Mouse (Mus musculus) spleen, adult 2 months (tissue): ENCODE data around the gene Hist2h2bb. TPM values are rescaled to one million over a fixed set of nuclear protein-coding genes. Genes with fewer than 3 reads are reported as not detected.
"Not testable (repeated sequence)": the region's sequence is repeated elsewhere in the genome, so short reads cannot be mapped to it uniquely, and the experiment has no call there.

Source experiments
- DNase-seq, 2 experiments: peaks; one replicate each; pipeline versions ENCODE4 v3.0.0 to v3.0.0-alpha.2; 2012 to 2021; ENCODE audit warnings: low spot score in 2 of 2, low read depth in 1 of 2
- H3K27ac ChIP-seq: fragments of 200-500 bp; 2 replicates; pipeline ENCODE4 v1.5.1; 2012; ENCODE audit warnings: low read length, inconsistent platforms; ENCODE audit not compliant: insufficient read depth
- H3K27me3 ChIP-seq: fragments of 200-500 bp; 2 replicates; pipeline ENCODE4 v1.6.1; 2012; ENCODE audit warnings: mild to moderate bottlenecking, moderate library complexity, low read length, inconsistent platforms; ENCODE audit not compliant: control insufficient read depth, insufficient read depth
- H3K36me3 ChIP-seq: fragments of 200-500 bp; 2 replicates; pipeline ENCODE4 v1.6.1; 2012; ENCODE audit warnings: mild to moderate bottlenecking, low read length, inconsistent platforms; ENCODE audit not compliant: control insufficient read depth, insufficient read depth
- H3K4me1 ChIP-seq: fragments of 200-500 bp; 2 replicates; pipeline ENCODE4 v1.6.1; 2011; ENCODE audit warnings: inconsistent platforms; ENCODE audit not compliant: control insufficient read depth, insufficient read depth, insufficient read length
- H3K4me3 ChIP-seq: fragments of 200-500 bp; 2 replicates; pipeline ENCODE4 v1.5.1; 2011; ENCODE audit warnings: mild to moderate bottlenecking, inconsistent platforms; ENCODE audit not compliant: insufficient read depth, insufficient read length; ENCODE audit errors: extremely low read depth
- CTCF ChIP-seq: fragments of 200-500 bp; IDR thresholded peaks from 2 replicates; pipeline ENCODE4 v1.5.1; 2011; ENCODE audit warnings: mild to moderate bottlenecking, inconsistent platforms; ENCODE audit not compliant: insufficient read depth, insufficient read length, insufficient replicate concordance; ENCODE audit errors: extremely low read depth
- POLR2A ChIP-seq: fragments of 200-500 bp; IDR thresholded peaks from 2 replicates; pipeline ENCODE4 v1.6.1; 2011; ENCODE audit warnings: low read depth, low read length, inconsistent platforms
- WGBS: fragments of 180-500 bp; shearing (Covaris S2); methylation state at CpG from one replicate; pipeline ENCODE4 v1.1.7; 2018; 5-methylcytosine and 5-hydroxymethylcytosine counted together
- polyA plus RNA-seq: library from polyadenylated mRNA; depleted of rRNA; stranded (reverse); fragments of >200 nt; gene quantifications from 2 replicates; pipeline ENCODE4 v1.2.3, GENCODE M21; 2012; rRNA removed

The Hist2h2bb gene
- 14.7 and 15.9 TPM in 2 replicates for polyA plus RNA-seq

DNA sequence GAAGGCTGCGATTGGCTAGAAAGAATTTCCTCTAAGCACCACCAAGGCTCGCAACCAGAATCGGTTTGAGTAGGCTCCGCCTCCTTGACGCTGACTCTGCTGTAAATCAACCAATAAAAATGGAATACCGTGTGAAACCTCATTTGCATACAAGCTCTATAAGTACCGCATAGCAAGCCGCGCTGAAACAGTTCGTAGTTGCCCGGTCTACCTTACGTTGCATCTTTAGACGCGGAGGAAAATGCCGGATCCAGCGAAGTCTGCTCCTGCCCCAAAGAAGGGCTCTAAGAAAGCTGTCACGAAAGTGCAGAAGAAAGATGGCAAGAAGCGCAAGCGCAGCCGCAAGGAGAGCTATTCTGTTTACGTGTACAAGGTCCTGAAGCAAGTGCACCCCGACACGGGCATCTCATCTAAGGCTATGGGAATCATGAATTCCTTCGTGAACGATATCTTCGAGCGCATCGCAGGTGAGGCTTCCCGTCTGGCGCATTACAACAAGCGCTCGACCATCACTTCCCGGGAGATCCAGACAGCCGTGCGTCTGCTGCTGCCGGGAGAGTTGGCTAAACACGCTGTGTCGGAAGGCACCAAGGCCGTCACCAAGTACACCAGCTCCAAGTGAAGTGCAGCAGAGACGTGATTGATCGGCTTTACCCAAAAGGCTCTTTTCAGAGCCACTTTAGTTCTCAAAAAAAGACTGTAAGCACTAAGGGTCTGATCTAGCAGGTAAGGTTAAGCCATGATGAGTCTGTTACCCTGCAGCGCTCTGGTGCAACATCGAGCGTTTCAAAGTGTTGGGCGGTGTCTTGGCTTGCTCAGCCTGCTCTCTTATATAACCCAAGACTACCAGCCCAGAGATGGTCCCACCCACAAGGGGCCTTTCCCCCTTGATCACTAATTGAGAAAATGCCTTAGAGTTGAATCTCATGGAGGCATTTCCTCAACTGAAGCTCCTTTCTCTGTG is at the start of gene Hist2h2bb:
Gene Hist2h2bb (plus strand): TSS at position 242 of the 964 bp plus-strand sequence.
- WGBS, result under 1% methylated on average over 45 of the region's 45 CpGs
- Histone ChIP-seq H3K4me3 (peak within 1 kb of the TSS; percentile 73), H3K4me1 (peaks cover 6% of the 10 kb centered on the region; the same call in 1 of the 2 replicates), H3K27me3 (no peaks in the 10 kb centered on the region), H3K27ac (peak within 1 kb of the TSS; percentile 97), H3K36me3 (no peaks in the 10 kb centered on the region)
- TF ChIP-seq POLR2A, result peak; percentile 99
- TF ChIP-seq CTCF, result no peak
- peak; percentile 83 to 97 for DNase-seq

DNA sequence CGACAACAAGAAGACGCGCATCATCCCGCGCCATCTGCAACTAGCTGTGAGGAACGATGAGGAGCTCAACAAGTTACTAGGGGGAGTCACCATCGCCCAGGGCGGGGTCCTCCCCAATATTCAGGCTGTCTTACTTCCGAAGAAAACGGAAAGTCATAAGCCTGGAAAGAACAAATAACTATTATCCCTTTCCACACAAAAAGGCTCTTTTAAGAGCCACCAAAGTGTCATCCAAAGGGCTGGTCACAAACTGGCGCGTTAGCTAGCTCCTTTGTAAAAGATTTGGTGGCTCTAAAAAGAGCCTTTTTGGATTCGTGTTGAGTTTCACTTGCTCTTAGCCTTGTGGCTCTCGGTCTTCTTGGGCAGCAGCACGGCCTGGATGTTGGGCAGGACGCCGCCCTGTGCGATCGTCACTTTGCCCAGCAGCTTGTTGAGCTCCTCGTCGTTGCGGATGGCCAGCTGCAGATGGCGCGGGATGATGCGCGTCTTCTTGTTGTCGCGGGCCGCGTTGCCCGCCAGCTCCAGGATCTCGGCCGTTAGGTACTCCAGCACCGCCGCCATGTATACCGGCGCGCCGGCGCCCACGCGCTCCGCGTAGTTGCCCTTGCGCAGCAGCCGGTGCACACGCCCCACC is 49.3 kb upstream of the Hist2h2bb start:
- WGBS, result under 1% methylated on average over 31 of the region's 47 CpGs
- DNase-seq, result peak; percentile 21 to 45

DNA sequence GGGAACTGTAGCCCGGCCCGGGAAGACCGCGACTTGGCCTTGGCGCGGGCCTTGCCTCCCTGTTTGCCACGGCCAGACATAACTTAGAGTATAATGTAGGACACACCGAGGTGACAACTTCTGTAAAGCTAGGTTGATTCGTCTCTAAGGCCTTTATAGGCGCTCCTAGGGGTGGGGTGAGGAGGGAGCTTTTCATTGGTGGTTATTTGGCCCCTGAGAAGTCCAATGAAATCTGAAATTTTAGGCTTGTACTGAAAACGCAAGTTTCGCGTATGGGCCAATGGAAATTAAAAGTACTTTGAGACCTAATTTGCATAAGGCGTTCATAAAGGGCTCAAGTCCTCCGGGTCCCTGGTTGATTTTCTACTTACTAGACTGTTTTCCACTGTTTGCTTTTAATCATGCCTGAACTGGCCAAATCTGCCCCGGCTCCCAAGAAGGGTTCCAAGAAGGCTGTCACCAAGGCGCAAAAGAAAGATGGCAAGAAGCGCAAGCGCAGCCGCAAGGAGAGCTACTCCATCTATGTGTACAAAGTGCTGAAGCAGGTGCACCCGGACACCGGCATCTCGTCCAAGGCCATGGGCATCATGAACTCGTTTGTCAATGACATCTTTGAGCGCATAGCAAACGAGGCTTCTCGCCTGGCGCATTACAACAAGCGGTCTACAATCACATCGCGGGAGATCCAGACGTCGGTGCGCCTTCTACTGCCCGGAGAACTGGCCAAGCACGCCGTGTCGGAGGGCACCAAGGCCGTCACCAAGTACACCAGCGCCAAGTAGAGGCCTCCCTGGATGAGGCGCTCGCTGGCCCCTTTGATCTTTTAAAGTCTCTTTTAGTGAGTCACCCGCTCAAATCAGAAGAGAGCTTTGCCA is 48.5 kb upstream of the Hist2h2bb start, which contains the start of the genes Hist2h2ac and Hist2h2be:
Gene Hist2h2ac (minus strand): TSS at position 116 of the 875 bp plus-strand sequence.
Gene Hist2h2be (plus strand): TSS at position 355 of the 875 bp plus-strand sequence.
- Histone ChIP-seq H3K27ac (peak within 1 kb of the TSS; percentile 100), H3K36me3 (no peaks in the 10 kb centered on the region), H3K4me1 (peaks cover 9% of the 10 kb centered on the region), H3K27me3 (no peaks in the 10 kb centered on the region), H3K4me3 (peak within 1 kb of the TSS; percentile 85)
- WGBS, result under 1% methylated on average over 43 of the region's 43 CpGs
- DNase-seq, result peak; percentile 82 to 94
- TF ChIP-seq POLR2A (peak; percentile 94), CTCF (no peak)

More for the DNA sequence above, 49.3 kb upstream of the Hist2h2bb start:
- not testable (repeated sequence) for H3K27me3 ChIP-seq, H3K4me1 ChIP-seq, H3K36me3 ChIP-seq
- Histone ChIP-seq H3K4me3 (peak overlapping the region; percentile 85), H3K27ac (peak overlapping the region; percentile 100)

DNA sequence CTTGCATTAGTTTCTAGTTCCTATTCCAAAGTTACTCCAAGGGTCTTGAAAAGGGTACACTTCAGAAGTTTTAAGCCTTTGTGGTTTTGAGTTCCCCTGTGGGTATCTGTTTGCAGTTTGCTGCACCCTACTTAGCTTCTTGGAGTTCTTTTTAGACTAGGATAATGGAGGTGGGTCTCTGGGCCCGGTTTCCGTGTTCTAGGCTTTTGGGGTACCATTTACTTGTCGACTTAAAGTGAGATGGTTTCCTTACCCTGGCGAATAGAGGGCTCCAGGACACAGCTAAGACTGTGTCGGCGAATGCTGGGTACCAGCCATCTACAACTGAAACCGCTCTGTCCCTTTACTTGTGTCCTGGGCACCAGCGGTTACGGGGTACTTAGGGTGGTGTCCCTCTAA is 47.9 kb upstream of the Hist2h2bb start:
- Histone ChIP-seq H3K4me3 (peak overlapping the region; percentile 69), H3K27me3 (no peaks in the 10 kb centered on the region), H3K36me3 (no peaks in the 10 kb centered on the region), H3K27ac (peak overlapping the region; percentile 97), H3K4me1 (peaks cover 9% of the 10 kb centered on the region)
- 3% methylated on average over 9 of the region's 9 CpGs for WGBS
- TF ChIP-seq CTCF (no peak), POLR2A (no peak)
- no peak for DNase-seq

DNA sequence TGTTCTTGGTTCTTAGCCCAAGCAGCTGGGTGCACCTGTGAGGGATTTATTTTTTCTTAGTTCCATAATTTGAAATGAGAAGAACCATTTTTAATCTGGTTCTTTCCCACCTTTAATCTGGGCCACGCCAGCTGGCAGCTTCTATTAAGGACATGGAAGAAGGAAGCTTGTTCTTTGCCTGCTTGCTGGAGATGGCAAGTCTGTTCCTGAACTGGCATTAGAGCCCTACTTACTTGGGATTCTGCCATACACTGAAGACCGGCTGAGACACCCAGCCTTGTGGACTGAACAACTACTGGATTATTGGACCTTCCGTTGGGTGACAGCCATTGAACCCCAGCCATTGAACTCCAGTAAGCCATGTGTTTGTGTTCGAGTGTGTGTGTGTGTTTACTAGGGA is 46.8 kb upstream of the Hist2h2bb start:
- DNase-seq, result no peak
- 92% methylated on average over 4 of the region's 4 CpGs for WGBS
- H3K27ac ChIP-seq, result no peak overlapping the region

DNA sequence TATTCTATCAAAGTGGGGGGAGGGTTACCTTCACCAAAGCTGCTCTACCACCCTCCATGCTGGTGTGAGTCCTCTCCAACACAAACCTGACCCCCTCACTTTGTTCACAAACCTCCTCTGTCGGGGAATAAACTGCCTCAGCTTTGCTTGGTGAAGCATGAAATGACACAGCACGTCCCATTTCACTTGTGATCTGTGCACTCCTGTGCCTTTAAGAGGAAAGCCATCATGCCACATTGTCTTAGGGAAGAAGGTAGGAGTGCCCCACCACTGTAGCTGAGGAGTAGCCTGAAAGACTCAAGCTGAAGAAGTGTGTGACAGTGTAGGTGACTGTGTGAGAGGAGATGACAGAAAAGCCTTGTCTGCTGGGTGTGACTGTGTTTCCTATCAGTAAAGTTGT is 44.1 kb upstream of the Hist2h2bb start:
- 33% methylated on average over 2 of the region's 2 CpGs for WGBS
- Histone ChIP-seq H3K27ac (no peak overlapping the region), H3K4me3 (no peak overlapping the region), H3K27me3 (no peaks in the 10 kb centered on the region), H3K4me1 (peaks cover 6% of the 10 kb centered on the region), H3K36me3 (no peaks in the 10 kb centered on the region)
- TF ChIP-seq CTCF (no peak), POLR2A (no peak)
- DNase-seq, result no peak

More for the DNA sequence above, 46.8 kb upstream of the Hist2h2bb start:
- no peak overlapping the region for H3K4me3 ChIP-seq
- H3K27me3 ChIP-seq, result no peaks in the 10 kb centered on the region
- TF ChIP-seq CTCF (no peak), POLR2A (no peak)
- H3K36me3 ChIP-seq, result no peaks in the 10 kb centered on the region
- H3K4me1 ChIP-seq, result peaks cover 9% of the 10 kb centered on the region
